Mouse (Mus musculus) E14TG2a.4 (cell line): ENCODE measurements around the gene Ehbp1l1.

Source experiments
- CTCF ChIP-seq: conservative IDR thresholded peaks from 2 replicates; pipeline ENCODE4 v1.5.1; 2014; ENCODE audit warnings: low read length
- POU5F1 ChIP-seq: IDR thresholded peaks from 2 replicates; pipeline ENCODE4 v1.6.1; 2014; ENCODE audit warnings: low read length, borderline replicate concordance

- TF ChIP-seq CTCF (no peak), POU5F1 (no peak)
Measured at GRCm38 (mm10) chr19:5725767-5726515, at the start of gene Ehbp1l1.
